Mouse (Mus musculus) heart, embryonic 10.5 days (tissue): ENCODE results near the gene Cenpm. TPM values are rescaled to one million over a fixed set of nuclear protein-coding genes. Genes with fewer than 3 reads are reported as not detected.
A peak's percentile ranks its signal among the peaks of the same experiment; 100 is the strongest.

Experiments
- DNase-seq: peaks from one replicate; pipeline ENCODE4 v3.0.0-alpha.2; 2017; ENCODE audit warnings: low spot score
- H3K27ac ChIP-seq: fragments of 300-500 bp; sonication (generic); 2 replicates; pipeline ENCODE4 v1.5.1; 2016; ENCODE audit warnings: mild to moderate bottlenecking
- H3K27me3 ChIP-seq: fragments of 300-500 bp; sonication (generic); 2 replicates; pipeline ENCODE4 v1.6.1; 2016; ENCODE audit warnings: mild to moderate bottlenecking; ENCODE audit not compliant: poor library complexity, insufficient read depth, severe bottlenecking
- H3K36me3 ChIP-seq: fragments of 300-500 bp; sonication (generic); 2 replicates; pipeline ENCODE4 v1.6.1; 2016; ENCODE audit warnings: mild to moderate bottlenecking, moderate library complexity
- H3K4me1 ChIP-seq: fragments of 300-500 bp; sonication (generic); 2 replicates; pipeline ENCODE4 v1.6.1; 2016; ENCODE audit warnings: mild to moderate bottlenecking
- H3K4me3 ChIP-seq: fragments of 300-500 bp; sonication (generic); 2 replicates; pipeline ENCODE4 v1.5.1; 2016; ENCODE audit warnings: mild to moderate bottlenecking, moderate library complexity
- H3K9me3 ChIP-seq: fragments of 300-500 bp; sonication (generic); 2 replicates; pipeline ENCODE4 v1.6.1; 2016; ENCODE audit warnings: mild to moderate bottlenecking, moderate library complexity
- WGBS: fragments of 180-500 bp; shearing (Covaris S2); methylation state at CpG from one replicate; pipeline ENCODE4 v1.1.7; 2016; 5-methylcytosine and 5-hydroxymethylcytosine counted together
- polyA plus RNA-seq: library from polyadenylated mRNA; unstranded; fragments of >200 nt; fragmentation: Nextera tagmentation; extraction: Ambion mirVana; gene quantifications from 2 replicates; pipeline ENCODE4 v1.2.1, GENCODE M21; 2016

The Cenpm gene
- polyA plus RNA-seq, 1 experiment from 2014 or later = 58.1 TPM

DNA sequence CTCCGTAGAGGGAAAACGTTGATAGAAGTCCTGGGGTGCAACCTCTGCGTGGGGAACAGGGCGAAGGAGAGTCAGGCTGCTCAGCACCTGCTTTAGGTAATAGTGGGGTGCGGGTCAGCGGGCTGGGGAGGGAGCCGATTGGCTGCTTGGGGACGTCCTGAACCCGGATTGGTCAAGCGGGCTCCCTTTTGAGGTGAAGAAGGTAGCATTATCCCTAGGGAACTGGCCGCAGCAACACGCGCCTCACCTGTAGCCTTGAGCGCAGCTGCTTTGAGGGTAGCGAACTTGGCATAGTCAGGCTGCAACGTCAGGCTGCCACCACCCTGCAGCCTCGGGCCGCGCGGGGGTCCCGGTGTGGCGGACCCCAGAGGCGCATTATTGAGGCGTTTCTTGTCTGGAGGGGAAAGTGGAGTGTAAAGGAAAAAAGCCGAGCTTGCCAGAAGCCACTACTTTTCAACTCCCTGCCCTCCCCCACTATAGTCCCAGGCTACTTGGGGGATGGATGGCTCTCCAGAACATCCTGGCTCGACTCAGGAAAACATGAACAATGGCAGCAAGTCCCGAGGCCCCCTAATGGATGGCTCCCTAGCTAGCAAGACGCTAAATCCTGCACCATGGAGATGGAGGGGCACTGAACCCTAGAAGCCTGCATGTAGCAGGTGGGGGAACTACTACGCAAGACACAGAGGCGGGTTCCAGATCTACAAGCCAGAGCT is 36.9 kb downstream of the Cenpm start:
- DNase-seq = no peak
- Histone ChIP-seq H3K9me3 (no peaks in the 10 kb centered on the region), H3K4me1 (peaks cover 34% of the 10 kb centered on the region), H3K36me3 (peaks cover 41% of the 10 kb centered on the region), H3K27ac (0 out of 2 replicates have a peak overlapping the region, but pooled peaks have one; percentile 32), H3K27me3 (peaks cover 96% of the 10 kb centered on the region), H3K4me3 (peak overlapping the region; percentile 44)
- 10% methylated on average over 30 of the region's 30 CpGs for WGBS

- Histone ChIP-seq H3K36me3 (peaks cover 46% of the 10 kb centered on the region), H3K4me3 (peak overlapping the region; percentile 44), H3K27me3 (peaks cover 91% of the 10 kb centered on the region), H3K4me1 (peaks cover 28% of the 10 kb centered on the region), H3K27ac (0 out of 2 replicates have a peak overlapping the region, but pooled peaks have one; percentile 32), H3K9me3 (no peaks in the 10 kb centered on the region)
- 10% methylated on average over 34 of the region's 34 CpGs for WGBS
- DNase-seq = no peak
These were observed 37.5 kb downstream of the Cenpm start for GRCm38 (mm10) chr15:82207105-82207459.

GRCm38 (mm10) chr15:82206365-82207104 is 38.0 kb downstream of the Cenpm start:
- Histone ChIP-seq H3K27me3 (peaks cover 85% of the 10 kb centered on the region), H3K27ac (0 out of 2 replicates have a peak overlapping the region, but pooled peaks have one; percentile 32), H3K9me3 (no peaks in the 10 kb centered on the region), H3K36me3 (peaks cover 52% of the 10 kb centered on the region), H3K4me3 (peak overlapping the region; percentile 44), H3K4me1 (peaks cover 23% of the 10 kb centered on the region)
- no peak for DNase-seq
- 56% methylated on average over 9 of the region's 9 CpGs for WGBS

DNA sequence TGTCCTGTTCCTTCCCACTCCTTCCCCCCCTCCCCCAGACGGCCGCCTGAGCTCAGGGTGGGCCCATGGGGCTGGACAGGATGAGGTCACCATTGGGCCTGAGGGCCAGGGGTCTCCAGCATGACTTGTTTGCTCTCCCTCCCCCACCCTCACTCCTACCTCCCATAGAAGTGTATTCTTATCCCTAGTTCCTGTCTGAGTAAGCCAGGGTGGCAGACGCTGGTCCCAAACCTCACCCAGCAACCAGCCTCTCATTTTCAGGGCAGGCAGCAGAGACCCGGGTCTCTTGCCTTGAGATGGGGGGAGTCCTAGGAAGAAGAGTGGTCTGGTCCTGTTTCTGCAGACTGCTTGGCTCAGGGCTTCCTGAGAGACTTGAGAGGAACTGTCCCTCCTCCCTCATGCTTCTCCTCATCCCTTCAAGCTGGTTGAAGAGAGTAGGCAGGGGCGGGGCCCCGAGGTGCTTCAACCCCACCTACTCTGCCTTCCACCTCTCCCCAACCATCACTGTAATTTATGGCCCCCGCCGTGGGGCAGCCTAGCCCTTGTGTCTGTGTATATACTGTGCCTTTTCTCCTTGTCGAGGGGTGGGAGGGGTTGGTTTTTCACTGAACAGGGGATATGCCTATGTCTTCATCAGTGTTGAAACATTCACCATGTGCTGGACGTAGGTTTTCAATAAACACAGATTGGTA is 39.7 kb downstream of the Cenpm start:
- peaks cover 68% of the 10 kb centered on the region for H3K27me3 ChIP-seq
- H3K36me3 ChIP-seq = peaks cover 67% of the 10 kb centered on the region
- H3K4me1 ChIP-seq = peaks cover 19% of the 10 kb centered on the region
- no peak overlapping the region for H3K27ac ChIP-seq
- no peak overlapping the region for H3K4me3 ChIP-seq
- no peak for DNase-seq
- H3K9me3 ChIP-seq = no peaks in the 10 kb centered on the region
- 76% methylated on average over 10 of the region's 10 CpGs for WGBS

- peaks cover 19% of the 10 kb centered on the region for H3K4me1 ChIP-seq
- WGBS = 84% methylated on average over 20 of the region's 20 CpGs
- peaks cover 58% of the 10 kb centered on the region for H3K27me3 ChIP-seq
- peaks cover 77% of the 10 kb centered on the region for H3K36me3 ChIP-seq
- no peak overlapping the region for H3K27ac ChIP-seq
- no peaks in the 10 kb centered on the region for H3K9me3 ChIP-seq
- no peak overlapping the region for H3K4me3 ChIP-seq
- no peak for DNase-seq
These were observed 40.8 kb downstream of the Cenpm start for GRCm38 (mm10) chr15:82203611-82204351.

GRCm38 (mm10) chr15:82203090-82203489 is 41.5 kb downstream of the Cenpm start:
- Histone ChIP-seq H3K27me3 (peaks cover 51% of the 10 kb centered on the region), H3K27ac (no peak overlapping the region), H3K4me1 (peaks cover 19% of the 10 kb centered on the region), H3K36me3 (peaks cover 84% of the 10 kb centered on the region), H3K4me3 (no peak overlapping the region), H3K9me3 (no peaks in the 10 kb centered on the region)
- 92% methylated on average over 10 of the region's 10 CpGs for WGBS
- DNase-seq = no peak

- Histone ChIP-seq H3K27me3 (peaks cover 41% of the 10 kb centered on the region), H3K4me1 (peaks cover 13% of the 10 kb centered on the region), H3K9me3 (no peaks in the 10 kb centered on the region), H3K27ac (no peak overlapping the region), H3K36me3 (peaks cover 94% of the 10 kb centered on the region), H3K4me3 (no peak overlapping the region)
- DNase-seq = no peak
- WGBS = 95% methylated on average over 6 of the region's 6 CpGs
These were observed 42.5 kb downstream of the Cenpm start for GRCm38 (mm10) chr15:82202086-82202485.

DNA sequence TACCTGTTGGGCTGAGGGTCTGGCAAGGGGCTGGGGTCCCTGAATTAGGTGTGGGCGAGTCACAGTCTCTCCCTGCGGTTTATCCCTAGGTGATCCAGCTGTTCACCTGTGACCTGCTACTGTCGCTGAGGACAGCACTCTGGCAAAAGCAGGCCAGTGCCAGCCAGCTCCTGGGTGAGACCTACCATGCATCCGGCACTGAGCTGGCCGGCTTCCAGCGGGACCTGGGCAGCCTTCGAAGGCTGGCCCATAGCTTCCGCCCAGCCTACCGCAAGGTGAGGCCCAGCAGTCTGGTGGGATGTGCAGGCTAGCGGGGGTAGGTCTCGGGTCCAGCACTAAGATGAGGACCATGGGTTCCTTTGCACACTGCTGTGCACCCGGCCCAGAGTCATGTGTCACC is 45.0 kb downstream of the Cenpm start:
- no peak for DNase-seq
- H3K9me3 ChIP-seq = no peaks in the 10 kb centered on the region
- no peak overlapping the region for H3K27ac ChIP-seq
- 88% methylated on average over 12 of the region's 12 CpGs for WGBS
- peaks cover 15% of the 10 kb centered on the region; the same call in 1 of the 2 replicates for H3K27me3 ChIP-seq
- no peak overlapping the region for H3K4me3 ChIP-seq
- H3K4me1 ChIP-seq = no peaks in the 10 kb centered on the region
- H3K36me3 ChIP-seq = peaks cover 98% of the 10 kb centered on the region

DNA sequence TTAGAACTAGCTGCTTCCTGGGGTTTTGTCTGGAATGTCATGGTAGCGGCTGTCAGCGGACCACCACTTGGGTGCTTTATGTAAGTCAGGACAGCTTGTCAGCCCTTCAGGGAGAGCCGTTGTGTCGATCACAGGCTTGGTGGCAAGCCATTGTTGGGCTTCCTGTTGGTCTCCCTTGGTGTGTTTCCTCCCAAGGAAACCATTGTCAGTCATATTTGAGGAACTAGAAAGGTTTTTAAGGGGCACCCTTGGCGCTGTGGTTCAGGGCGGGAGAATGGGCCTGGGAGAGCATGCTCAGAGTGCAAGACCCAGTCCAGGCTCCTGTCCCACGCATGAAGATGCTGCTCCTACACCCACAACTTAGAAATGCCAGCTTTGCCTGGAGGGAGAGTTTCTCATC is 46.2 kb downstream of the Cenpm start:
- no peak overlapping the region for H3K27ac ChIP-seq

GRCm38 (mm10) chr15:82197937-82198336 is 46.6 kb downstream of the Cenpm start:
- 91% methylated on average over 11 of the region's 11 CpGs for WGBS
- Histone ChIP-seq H3K27me3 (no peaks in the 10 kb centered on the region), H3K4me3 (no peak overlapping the region), H3K4me1 (peaks cover 3% of the 10 kb centered on the region; the same call in 1 of the 2 replicates), H3K27ac (no peak overlapping the region), H3K36me3 (peaks cover 98% of the 10 kb centered on the region), H3K9me3 (no peaks in the 10 kb centered on the region)
- DNase-seq = no peak

More for the DNA sequence above, 46.2 kb downstream of the Cenpm start:
- no peaks in the 10 kb centered on the region for H3K9me3 ChIP-seq
- no peaks in the 10 kb centered on the region for H3K4me1 ChIP-seq
- H3K36me3 ChIP-seq = peaks cover 98% of the 10 kb centered on the region
- WGBS = 89% methylated on average over 7 of the region's 7 CpGs
- no peak overlapping the region for H3K4me3 ChIP-seq
- peaks cover 4% of the 10 kb centered on the region; the same call in 1 of the 2 replicates for H3K27me3 ChIP-seq
- no peak for DNase-seq

GRCm38 (mm10) chr15:82197246-82197750 is 47.2 kb downstream of the Cenpm start:
- H3K36me3 ChIP-seq = peaks cover 98% of the 10 kb centered on the region
- no peaks in the 10 kb centered on the region for H3K9me3 ChIP-seq
- H3K27me3 ChIP-seq = no peaks in the 10 kb centered on the region
- no peak for DNase-seq
- H3K4me3 ChIP-seq = no peak overlapping the region
- H3K27ac ChIP-seq = no peak overlapping the region
- WGBS = 93% methylated on average over 10 of the region's 10 CpGs
- H3K4me1 ChIP-seq = peaks cover 8% of the 10 kb centered on the region

DNA sequence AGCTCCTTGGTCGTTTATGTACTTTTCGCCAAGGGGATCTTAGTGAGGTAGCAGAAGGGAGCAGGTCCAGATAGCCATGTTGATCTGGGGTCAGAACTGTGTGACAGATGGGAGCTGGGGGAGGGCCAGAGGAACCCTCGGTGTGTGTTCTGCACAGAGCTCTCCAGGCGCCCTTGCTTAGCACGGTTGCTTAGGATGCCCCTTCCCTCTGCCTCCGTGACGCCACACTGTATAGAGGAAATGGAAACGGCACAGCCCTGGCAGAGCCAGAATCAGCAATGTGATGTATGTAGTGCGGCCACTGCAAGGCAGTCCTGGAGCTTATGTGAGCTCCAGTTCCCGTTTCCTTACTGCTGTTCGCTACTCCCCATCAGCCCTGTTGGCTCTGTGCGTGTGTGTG is 48.2 kb downstream of the Cenpm start:
- Histone ChIP-seq H3K36me3 (peaks cover 96% of the 10 kb centered on the region), H3K4me3 (no peak overlapping the region), H3K27ac (no peak overlapping the region), H3K4me1 (peaks cover 11% of the 10 kb centered on the region), H3K27me3 (no peaks in the 10 kb centered on the region), H3K9me3 (no peaks in the 10 kb centered on the region)
- DNase-seq = no peak
- WGBS = 88% methylated on average over 12 of the region's 12 CpGs
